Mouse (Mus musculus): ENCODE measurements around the gene Bcl2l13. TPM values are rescaled to one million over a fixed set of nuclear protein-coding genes. Genes with fewer than 3 reads are reported as not detected.
A peak's percentile ranks its signal among the peaks of the same experiment; 100 is the strongest.
"Not testable (repeated sequence)": the region's sequence is repeated elsewhere in the genome, so short reads cannot be mapped to it uniquely, and the experiment has no call there.

Gene Bcl2l13
- total and polyA plus RNA-seq, 3 experiments: 43.7 to 49.9 TPM; not detected in 1

DNA sequence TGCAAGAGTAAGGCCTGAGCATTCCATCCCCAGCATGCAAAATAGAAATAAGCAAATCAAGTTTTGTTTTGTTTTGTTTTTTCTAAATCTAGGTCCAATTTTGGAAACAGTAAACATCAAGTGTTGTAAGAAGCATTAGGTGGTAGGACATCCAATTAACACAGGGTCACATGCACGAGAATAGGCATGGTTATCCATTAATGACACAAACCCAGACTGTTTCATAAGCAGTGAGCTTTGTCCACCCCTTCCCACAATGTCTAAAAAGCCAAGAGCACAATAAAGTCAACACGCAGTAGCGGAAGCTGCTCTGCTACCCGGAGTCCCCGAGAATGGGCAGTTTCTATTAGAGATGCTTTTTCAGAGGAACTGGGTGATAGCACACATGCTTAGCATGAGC lies 69.1 kb downstream of the Bcl2l13 start:
- H3K36me3 ChIP-seq (ENCODE audit: control insufficient read depth in 1 of 2, insufficient read depth in 2 of 2, low read length in 2 of 2): peaks cover 2 to 25% of the 10 kb centered on the region in 2 experiments
- peaks cover 10 to 29% of the 10 kb centered on the region in 2 experiments for H3K4me1 ChIP-seq (ENCODE audit: control insufficient read depth in 1 of 2, insufficient read depth in 2 of 2, low read length in 2 of 2)
- no peak overlapping the region for H3K9ac ChIP-seq (ENCODE audit: control insufficient read depth, low read depth, low read length, poor library complexity, severe bottlenecking)
- H3K79me2 ChIP-seq (ENCODE audit: control insufficient read depth, insufficient read depth, low read length, poor library complexity): peaks cover 4% of the 10 kb centered on the region; the same call in 1 of the 2 replicates
- no peak for DNase-seq (ENCODE audit: low read depth, low spot score)
- H3K4me3 ChIP-seq (ENCODE audit: control insufficient read depth in 1 of 2, insufficient read depth in 1 of 2, low read depth in 2 of 2, low read length in 2 of 2): no peak overlapping the region
- H3K9me3 ChIP-seq (replicated peaks; ENCODE audit: insufficient read depth, low read length): no peaks in the 10 kb centered on the region
- no peaks in the 10 kb centered on the region for H3K27me3 ChIP-seq (ENCODE audit: control insufficient read depth in 1 of 2, insufficient read depth in 2 of 2, low read length in 2 of 2)
- no peak overlapping the region for H3K27ac ChIP-seq (ENCODE audit: control insufficient read depth, low read depth, low read length)
- TF ChIP-seq TBP (IDR thresholded peaks at IDR 0.05; ENCODE audit: low read depth, low read length): no peak
- no peak for TF ChIP-seq ZKSCAN1 (IDR thresholded peaks at IDR 0.05; ENCODE audit: low read depth, low read length)
- no peak for TF ChIP-seq TAL1 (IDR thresholded peaks at IDR 0.05; ENCODE audit: low read length)
- no peak for TF ChIP-seq MYB (IDR thresholded peaks at IDR 0.05; ENCODE audit: low read depth, low read length)
- TF ChIP-seq JUND (IDR thresholded peaks at IDR 0.05; ENCODE audit: low read depth, low read length): no peak
- TF ChIP-seq RAD21 (IDR thresholded peaks at IDR 0.05; ENCODE audit: low read depth, low read length): no peak

DNA sequence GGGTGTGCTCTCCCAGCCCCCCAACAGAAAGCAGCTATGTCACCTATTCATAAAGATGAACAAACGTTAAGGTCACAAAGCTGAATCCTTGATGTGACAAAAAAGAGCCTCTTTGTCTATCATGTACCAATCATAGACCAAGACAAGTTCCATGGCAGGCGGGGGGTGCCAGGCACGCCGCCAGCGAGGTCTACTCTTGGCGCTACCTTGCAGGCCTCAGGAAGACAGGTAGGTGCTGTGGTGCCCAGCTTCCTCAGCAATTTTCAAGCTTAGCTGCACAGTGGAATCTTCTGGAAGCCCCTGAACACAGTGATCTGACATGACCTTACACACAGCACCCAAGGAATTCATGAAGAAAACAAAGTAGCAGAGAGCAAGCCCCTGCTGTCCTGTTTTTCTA lies 70.5 kb downstream of the Bcl2l13 start:
- H3K9ac ChIP-seq (ENCODE audit: control insufficient read depth, low read depth, low read length, poor library complexity, severe bottlenecking): no peak overlapping the region
- TF ChIP-seq ELF1 (IDR thresholded peaks at IDR 0.05; ENCODE audit: low read depth, low read length) (no peak), TBP (IDR thresholded peaks at IDR 0.05; ENCODE audit: low read depth, low read length) (no peak), POLR2AphosphoS2 (IDR thresholded peaks at IDR 0.05; ENCODE audit: low read length) (no peak), MAFK (IDR thresholded peaks at IDR 0.05; ENCODE audit: borderline replicate concordance, low read depth, low read length) (no peak), POLR2A (IDR thresholded peaks at IDR 0.05; ENCODE audit: control insufficient read depth in 1 of 2, insufficient read depth in 1 of 2, low read depth in 1 of 2, low read length in 2 of 2, poor library complexity in 1 of 2) (no peak), NRF1 (IDR thresholded peaks at IDR 0.05; ENCODE audit: insufficient read depth, low read depth, low read length, poor library complexity, severe bottlenecking) (no peak), ZKSCAN1 (IDR thresholded peaks at IDR 0.05; ENCODE audit: low read depth, low read length) (no peak), GABPA (IDR thresholded peaks at IDR 0.05; ENCODE audit: low read depth, low read length) (no peak)
- H3K4me3 ChIP-seq (ENCODE audit: control insufficient read depth in 1 of 2, insufficient read depth in 1 of 2, low read depth in 2 of 2, low read length in 2 of 2): no peak overlapping the region
- H3K79me2 ChIP-seq (ENCODE audit: control insufficient read depth, insufficient read depth, low read length, poor library complexity): peaks cover 4% of the 10 kb centered on the region; the same call in 1 of the 2 replicates
- no peaks in the 10 kb centered on the region for H3K9me3 ChIP-seq (replicated peaks; ENCODE audit: insufficient read depth, low read length)
- peaks cover 2 to 36% of the 10 kb centered on the region in 2 experiments for H3K36me3 ChIP-seq (ENCODE audit: control insufficient read depth in 1 of 2, insufficient read depth in 2 of 2, low read length in 2 of 2)
- DNase-seq (ENCODE audit: low read depth, low spot score): no peak
- no peak overlapping the region for H3K27ac ChIP-seq (ENCODE audit: control insufficient read depth, low read depth, low read length)
- no peaks in the 10 kb centered on the region for H3K27me3 ChIP-seq (ENCODE audit: control insufficient read depth in 1 of 2, insufficient read depth in 2 of 2, low read length in 2 of 2)
- H3K4me1 ChIP-seq (ENCODE audit: control insufficient read depth in 1 of 2, insufficient read depth in 2 of 2, low read length in 2 of 2): peaks cover 14 to 43% of the 10 kb centered on the region in 2 experiments

DNA sequence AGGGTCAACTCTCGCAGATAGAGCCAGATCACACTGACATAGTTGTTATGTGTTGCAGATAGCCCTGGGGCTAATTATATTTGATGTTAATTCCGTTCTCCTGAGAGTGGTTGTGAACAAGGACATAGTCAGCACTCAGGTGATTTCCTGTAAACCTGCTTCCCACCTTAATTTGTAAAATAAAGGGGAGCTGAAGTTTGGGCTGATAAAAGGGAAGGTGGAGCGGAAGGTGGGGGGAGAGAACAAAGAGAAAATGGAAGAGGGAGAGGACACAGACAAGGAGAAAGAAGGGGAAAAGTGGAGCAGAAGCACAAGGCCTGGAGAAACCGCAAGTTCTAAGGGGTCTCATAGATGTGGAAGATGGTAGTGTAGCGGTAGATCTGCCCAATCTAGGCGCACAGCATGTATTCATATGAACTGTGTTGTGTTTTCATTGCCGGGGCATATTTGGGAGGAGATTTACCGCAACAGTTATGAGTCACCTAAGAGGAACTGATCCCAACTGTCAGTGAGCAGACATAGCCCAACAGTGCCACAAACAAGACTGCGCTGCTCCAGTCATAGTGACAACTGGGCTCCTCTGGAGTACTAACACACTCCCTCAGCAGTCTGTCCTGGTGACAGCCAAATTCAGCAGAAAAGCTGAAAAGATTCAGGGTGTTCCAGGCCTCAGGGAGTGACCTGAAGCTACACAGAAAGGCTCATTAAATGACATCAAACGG lies 72.0 kb downstream of the Bcl2l13 start:
- Histone ChIP-seq H3K27ac (ENCODE audit: control insufficient read depth, low read depth, low read length) (peak overlapping the region; percentile 88), H3K4me3 (ENCODE audit: control insufficient read depth in 1 of 2, insufficient read depth in 1 of 2, low read depth in 2 of 2, low read length in 2 of 2) (peak overlapping the region in 1 of 2 experiments; percentile 25; a peak in 2 of 4 replicates), H3K4me1 (ENCODE audit: control insufficient read depth in 1 of 2, insufficient read depth in 2 of 2, low read length in 2 of 2) (peaks cover 19 to 56% of the 10 kb centered on the region in 2 experiments), H3K36me3 (ENCODE audit: control insufficient read depth in 1 of 2, insufficient read depth in 2 of 2, low read length in 2 of 2) (peaks cover 2 to 41% of the 10 kb centered on the region in 2 experiments), H3K9ac (ENCODE audit: control insufficient read depth, low read depth, low read length, poor library complexity, severe bottlenecking) (peak overlapping the region; percentile 48)
- H3K27me3 ChIP-seq (ENCODE audit: control insufficient read depth in 1 of 2, insufficient read depth in 2 of 2, low read length in 2 of 2); H3K9me3 ChIP-seq (replicated peaks; ENCODE audit: insufficient read depth, low read length); H3K79me2 ChIP-seq (ENCODE audit: control insufficient read depth, insufficient read depth, low read length, poor library complexity): not testable (repeated sequence)
- DNase-seq (ENCODE audit: low read depth, low spot score): peak; percentile 33
- peak; percentile 6; the same call in 1 of the 2 replicates for TF ChIP-seq TAL1 (IDR thresholded peaks at IDR 0.05; ENCODE audit: low read length)

All from MEL (cell line).